Mouse (Mus musculus) spleen, adult 2 months (tissue): Measurements from ENCODE around the gene Pxmp2. TPM values are rescaled to one million over a fixed set of nuclear protein-coding genes. Genes with fewer than 3 reads are reported as not detected.

Source experiments
- DNase-seq, 2 experiments: peaks; one replicate each; pipeline versions ENCODE4 v3.0.0 to v3.0.0-alpha.2; 2012 to 2021; ENCODE audit warnings: low spot score in 2 of 2, low read depth in 1 of 2
- H3K27ac ChIP-seq: fragments of 200-500 bp; 2 replicates; pipeline ENCODE4 v1.5.1; 2012; ENCODE audit warnings: low read length, inconsistent platforms; ENCODE audit not compliant: insufficient read depth
- H3K27me3 ChIP-seq: fragments of 200-500 bp; 2 replicates; pipeline ENCODE4 v1.6.1; 2012; ENCODE audit warnings: mild to moderate bottlenecking, moderate library complexity, low read length, inconsistent platforms; ENCODE audit not compliant: control insufficient read depth, insufficient read depth
- H3K36me3 ChIP-seq: fragments of 200-500 bp; 2 replicates; pipeline ENCODE4 v1.6.1; 2012; ENCODE audit warnings: mild to moderate bottlenecking, low read length, inconsistent platforms; ENCODE audit not compliant: control insufficient read depth, insufficient read depth
- H3K4me1 ChIP-seq: fragments of 200-500 bp; 2 replicates; pipeline ENCODE4 v1.6.1; 2011; ENCODE audit warnings: inconsistent platforms; ENCODE audit not compliant: control insufficient read depth, insufficient read depth, insufficient read length
- H3K4me3 ChIP-seq: fragments of 200-500 bp; 2 replicates; pipeline ENCODE4 v1.5.1; 2011; ENCODE audit warnings: mild to moderate bottlenecking, inconsistent platforms; ENCODE audit not compliant: insufficient read depth, insufficient read length; ENCODE audit errors: extremely low read depth
- CTCF ChIP-seq: fragments of 200-500 bp; IDR thresholded peaks from 2 replicates; pipeline ENCODE4 v1.5.1; 2011; ENCODE audit warnings: mild to moderate bottlenecking, inconsistent platforms; ENCODE audit not compliant: insufficient read depth, insufficient read length, insufficient replicate concordance; ENCODE audit errors: extremely low read depth
- POLR2A ChIP-seq: fragments of 200-500 bp; IDR thresholded peaks from 2 replicates; pipeline ENCODE4 v1.6.1; 2011; ENCODE audit warnings: low read depth, low read length, inconsistent platforms
- WGBS: fragments of 180-500 bp; shearing (Covaris S2); methylation state at CpG from one replicate; pipeline ENCODE4 v1.1.7; 2018; 5-methylcytosine and 5-hydroxymethylcytosine counted together
- polyA plus RNA-seq: library from polyadenylated mRNA; depleted of rRNA; stranded (reverse); fragments of >200 nt; gene quantifications from 2 replicates; pipeline ENCODE4 v1.2.3, GENCODE M21; 2012; rRNA removed

The Pxmp2 gene
- polyA plus RNA-seq, 1 experiment, result 2.0 TPM

- 14% methylated on average over 6 of the region's 6 CpGs for WGBS
- H3K4me1 ChIP-seq, result peaks cover 12% of the 10 kb centered on the region
- H3K27ac ChIP-seq, result peak overlapping the region; percentile 60; the same call in 1 of the 2 replicates
- DNase-seq, result peak; percentile 17 to 29
- H3K27me3 ChIP-seq, result no peaks in the 10 kb centered on the region
- H3K36me3 ChIP-seq, result peaks cover 11% of the 10 kb centered on the region
- TF ChIP-seq CTCF (no peak), POLR2A (no peak)
- H3K4me3 ChIP-seq, result no peak overlapping the region
Observed at GRCm38 (mm10) chr5:110232346-110232745, 53.6 kb downstream of the Pxmp2 start.

GRCm38 (mm10) chr5:110231638-110232037 is 54.3 kb downstream of the Pxmp2 start:
- 36% methylated on average over 13 of the region's 13 CpGs for WGBS
- TF ChIP-seq POLR2A, result no peak
- TF ChIP-seq CTCF, result no peak
- H3K27ac ChIP-seq, result no peak overlapping the region
- peaks cover 9% of the 10 kb centered on the region for H3K36me3 ChIP-seq
- DNase-seq, result no peak
- H3K4me3 ChIP-seq, result peak overlapping the region; percentile 47
- H3K27me3 ChIP-seq, result no peaks in the 10 kb centered on the region
- peaks cover 12% of the 10 kb centered on the region for H3K4me1 ChIP-seq

GRCm38 (mm10) chr5:110230780-110231461 is 55.1 kb downstream of the Pxmp2 start, which contains the start of gene Ankle2:
TSS of gene Ankle2 (plus strand) at chr5:110231004.
- peaks cover 12% of the 10 kb centered on the region for H3K4me1 ChIP-seq
- TF ChIP-seq POLR2A (peak; percentile 71), CTCF (no peak)
- WGBS, result under 1% methylated on average over 81 of the region's 81 CpGs
- H3K27ac ChIP-seq, result peak within 1 kb of the TSS; percentile 98
- no peaks in the 10 kb centered on the region for H3K27me3 ChIP-seq
- peak within 1 kb of the TSS; percentile 99 for H3K4me3 ChIP-seq
- peaks cover 7% of the 10 kb centered on the region for H3K36me3 ChIP-seq
- peak; percentile 80 to 86 for DNase-seq

GRCm38 (mm10) chr5:110230401-110230779 is 55.6 kb downstream of the Pxmp2 start:
- H3K4me1 ChIP-seq, result peaks cover 12% of the 10 kb centered on the region
- H3K4me3 ChIP-seq, result peak overlapping the region; percentile 99
- H3K27ac ChIP-seq, result peak overlapping the region; percentile 98
- no peak for TF ChIP-seq CTCF
- no peak for TF ChIP-seq POLR2A
- no peaks in the 10 kb centered on the region for H3K27me3 ChIP-seq
- WGBS, result 5% methylated on average over 8 of the region's 8 CpGs
- peaks cover 5% of the 10 kb centered on the region for H3K36me3 ChIP-seq
- DNase-seq, result no peak

GRCm38 (mm10) chr5:110227336-110227883 is 58.6 kb downstream of the Pxmp2 start:
- H3K4me3 ChIP-seq, result no peak overlapping the region
- peaks cover 9% of the 10 kb centered on the region for H3K4me1 ChIP-seq
- 94% methylated on average over 1 of the region's 1 CpGs for WGBS
- H3K27me3 ChIP-seq, result no peaks in the 10 kb centered on the region
- peaks cover 4% of the 10 kb centered on the region; the same call in 1 of the 2 replicates for H3K36me3 ChIP-seq
- H3K27ac ChIP-seq, result no peak overlapping the region
- DNase-seq, result no peak
- TF ChIP-seq POLR2A (no peak), CTCF (no peak)

- H3K4me1 ChIP-seq, result no peaks in the 10 kb centered on the region; the same call in 1 of the 2 replicates
- 89% methylated on average over 3 of the region's 3 CpGs for WGBS
- H3K27me3 ChIP-seq, result no peaks in the 10 kb centered on the region
- no peak overlapping the region for H3K4me3 ChIP-seq
- TF ChIP-seq POLR2A, result no peak
- no peak for TF ChIP-seq CTCF
- DNase-seq, result no peak
- peaks cover 22% of the 10 kb centered on the region for H3K36me3 ChIP-seq
- H3K27ac ChIP-seq, result no peak overlapping the region
Observed at GRCm38 (mm10) chr5:110225056-110225455, 60.9 kb downstream of the Pxmp2 start.

Other genes starting within 250 kb of the Pxmp2 start
- 0.09 and 0.41 TPM in 2 replicates for gene Gm17655, start 213.7 kb downstream of the Pxmp2 start, polyA plus RNA-seq
- 0.04 and 0.11 TPM in 2 replicates for gene Gm35315, start 191.8 kb downstream of the Pxmp2 start, polyA plus RNA-seq
- gene Plcxd1, start 186.2 kb downstream of the Pxmp2 start, polyA plus RNA-seq, result 0.67 and 1.2 TPM in 2 replicates
- gene Gtpbp6, start 178.0 kb downstream of the Pxmp2 start, polyA plus RNA-seq, result 156 and 207 TPM in 2 replicates
- 0.32 and 0.46 TPM in 2 replicates for gene Zfp605, start 176.1 kb downstream of the Pxmp2 start, polyA plus RNA-seq
- 59.3 and 68.9 TPM in 2 replicates for gene Chfr, start 150.3 kb downstream of the Pxmp2 start, polyA plus RNA-seq
- 5.3 and 5.8 TPM in 2 replicates for gene Golga3, start 109.5 kb downstream of the Pxmp2 start, polyA plus RNA-seq
- gene Ankle2, start 55.2 kb downstream of the Pxmp2 start, polyA plus RNA-seq, result 10.0 and 12.0 TPM in 2 replicates
- 14.9 and 15.8 TPM in 2 replicates for gene Pgam5, start 16.3 kb downstream of the Pxmp2 start, polyA plus RNA-seq
- gene Pole, start 120 bp upstream of the Pxmp2 start, polyA plus RNA-seq, result 5.6 and 7.0 TPM in 2 replicates
- 0.33 and 0.41 TPM in 2 replicates for gene P2rx2, start 57.0 kb upstream of the Pxmp2 start, polyA plus RNA-seq
- gene Lrcol1, start 58.5 kb upstream of the Pxmp2 start, polyA plus RNA-seq, result not detected in 2 replicates
- 73.9 and 133 TPM in 2 replicates for gene Fbrsl1, start 162.3 kb upstream of the Pxmp2 start, polyA plus RNA-seq